Mouse (Mus musculus) olfactory bulb, adult 2 months (tissue): Measurements from ENCODE around the gene Tppp2. TPM values are rescaled to one million over a fixed set of nuclear protein-coding genes. Genes with fewer than 3 reads are reported as not detected.
"Not testable (repeated sequence)": the region's sequence is repeated elsewhere in the genome, so short reads cannot be mapped to it uniquely, and the experiment has no call there.

ENCODE experiments used
- H3K27ac ChIP-seq: fragments of 200-500 bp; 2 replicates; pipeline ENCODE4 v1.5.1; 2012; ENCODE audit warnings: low read depth, low read length; ENCODE audit not compliant: insufficient read depth
- H3K4me1 ChIP-seq: fragments of 200-500 bp; 2 replicates; pipeline ENCODE4 v1.6.1; 2012; ENCODE audit warnings: low read length; ENCODE audit not compliant: control insufficient read depth, insufficient read depth
- H3K4me3 ChIP-seq: fragments of 200-500 bp; 2 replicates; pipeline ENCODE4 v1.5.1; 2012; ENCODE audit warnings: mild to moderate bottlenecking, low read depth, low read length, moderate library complexity; ENCODE audit not compliant: insufficient read depth
- CTCF ChIP-seq: fragments of 200-500 bp; IDR thresholded peaks from 2 replicates; pipeline ENCODE4 v1.5.1; 2012; ENCODE audit warnings: low read depth, mild to moderate bottlenecking, low read length, moderate library complexity; ENCODE audit not compliant: insufficient read depth
- POLR2A ChIP-seq: fragments of 200-500 bp; IDR thresholded peaks from 2 replicates; pipeline ENCODE4 v1.6.1; 2012; ENCODE audit warnings: mild to moderate bottlenecking, low read depth, low read length, moderate library complexity; ENCODE audit not compliant: insufficient read depth
- WGBS: fragments of 180-500 bp; shearing (Covaris S2); methylation state at CpG from one replicate; pipeline ENCODE4 v1.1.7; 2018; 5-methylcytosine and 5-hydroxymethylcytosine counted together
- polyA plus RNA-seq: library from polyadenylated mRNA; stranded (reverse); fragments of >200 nt; gene quantifications from 2 replicates; pipeline ENCODE4 v1.2.4, GENCODE M21; 2012; ENCODE audit warnings: low replicate concordance; ENCODE audit not compliant: missing spikeins, insufficient read depth, insufficient read length

Tppp2 gene
- polyA plus RNA-seq, 1 experiment = not detected

DNA sequence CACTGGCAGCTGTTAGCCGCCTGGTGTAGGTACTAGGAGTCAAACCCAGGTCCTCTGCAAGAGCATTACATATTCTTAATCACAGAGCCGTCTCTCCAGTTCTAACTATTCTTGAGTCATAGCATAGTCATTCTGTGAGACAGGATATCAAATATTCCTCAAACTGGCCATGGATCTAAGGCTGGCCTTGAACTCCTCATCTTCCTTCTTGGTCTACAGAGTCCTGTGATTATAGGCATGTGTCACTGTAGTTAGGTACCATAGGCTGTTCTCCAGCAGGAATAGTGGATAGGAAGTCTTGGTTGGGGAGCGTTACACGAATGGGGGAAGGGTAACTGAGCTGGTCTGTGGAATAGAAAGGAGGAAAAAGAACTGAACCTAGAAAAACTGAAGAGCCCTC lies 1.7 kb upstream of the Tppp2 start:
- no peak overlapping the region for H3K27ac ChIP-seq
- TF ChIP-seq POLR2A (no peak), CTCF (no peak)
- peaks cover 23% of the 10 kb centered on the region for H3K4me1 ChIP-seq
- 95% methylated on average over 4 of the region's 4 CpGs for WGBS
- no peak overlapping the region for H3K4me3 ChIP-seq

DNA sequence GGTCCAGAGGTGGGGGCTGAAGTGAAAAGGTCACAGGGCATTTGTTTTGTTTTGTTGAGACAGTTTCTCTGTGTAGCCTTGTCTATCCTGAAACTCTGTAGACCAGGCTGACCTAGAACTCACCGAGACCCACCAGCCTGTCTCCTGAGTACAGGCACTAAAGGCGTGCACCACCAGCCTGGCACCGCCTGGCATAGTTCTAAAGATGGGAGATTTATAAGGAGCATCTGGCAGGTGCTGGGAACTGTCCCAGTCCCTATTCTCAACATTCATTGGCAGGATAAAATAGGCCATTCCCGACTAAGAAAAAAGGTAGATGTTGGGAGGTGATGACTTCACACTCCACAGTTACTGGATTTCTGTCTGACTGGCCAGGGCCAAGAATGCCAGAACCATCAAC lies 741 bp downstream of the Tppp2 start:
- H3K4me1 ChIP-seq = peaks cover 27% of the 10 kb centered on the region
- 79% methylated on average over 4 of the region's 4 CpGs for WGBS
- no peak for TF ChIP-seq CTCF
- no peak for TF ChIP-seq POLR2A
- no peak overlapping the region for H3K4me3 ChIP-seq
- H3K27ac ChIP-seq = no peak overlapping the region

DNA sequence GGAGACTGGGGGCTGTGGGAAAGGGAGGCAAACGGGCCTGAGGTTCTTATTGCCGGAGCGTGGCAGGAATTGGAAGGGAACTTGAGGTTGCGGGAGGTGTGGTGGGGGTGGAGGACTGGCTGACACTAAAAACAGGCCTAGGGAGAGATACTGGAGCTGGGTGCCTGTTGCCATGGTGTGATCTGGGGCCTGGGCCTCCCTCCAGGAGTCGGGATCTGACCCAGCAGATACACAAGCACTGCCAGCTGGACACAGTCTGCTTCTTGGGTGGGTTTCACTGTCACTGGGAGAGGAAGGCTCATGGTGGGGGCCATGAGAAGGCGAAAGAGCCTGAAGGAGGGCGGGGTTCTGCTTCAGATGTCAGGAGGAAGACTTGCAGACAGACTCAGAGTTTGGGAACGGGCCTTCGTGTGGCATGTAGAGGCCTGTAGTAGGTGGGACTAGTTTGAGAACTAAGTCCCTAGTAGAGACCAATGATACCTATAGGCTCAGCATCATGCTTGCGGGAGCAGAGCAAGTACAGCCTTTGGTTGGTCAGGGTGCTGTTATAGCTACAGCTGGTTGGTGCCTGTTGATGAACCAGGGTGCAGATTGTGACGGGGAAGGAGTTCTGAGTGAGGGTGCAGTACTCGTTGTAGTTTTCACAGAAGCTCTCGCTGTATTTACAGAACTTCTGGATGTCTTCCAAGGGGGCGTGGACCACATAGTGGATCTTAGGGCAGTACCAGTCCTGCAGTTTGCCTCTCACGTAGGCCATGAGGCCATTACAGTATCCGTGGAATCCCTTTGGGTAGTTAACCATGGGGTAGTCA lies 3.7 kb downstream of the Tppp2 start:
- TF ChIP-seq POLR2A = no peak
- TF ChIP-seq CTCF = no peak
- WGBS = 35% methylated on average over 16 of the region's 16 CpGs
- H3K27ac ChIP-seq = 0 out of 2 replicates have a peak overlapping the region, but pooled peaks have one; percentile 2

DNA sequence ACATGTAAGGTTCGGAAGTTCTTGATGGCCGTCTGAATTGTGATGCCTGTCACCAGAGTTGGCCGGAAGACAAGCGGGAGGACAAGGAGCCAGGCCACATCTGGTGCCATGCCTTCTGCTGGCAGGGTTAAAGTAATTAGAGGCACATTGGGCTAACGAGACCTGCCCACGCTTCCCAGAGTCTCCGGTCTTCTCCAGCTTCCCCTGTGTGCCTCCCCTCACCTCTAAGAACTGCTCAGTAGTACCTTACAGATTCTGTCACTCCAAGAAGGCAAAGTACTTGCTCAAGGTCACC lies 4.3 kb downstream of the Tppp2 start, which contains the start of gene Rnase13:
Gene Rnase13, minus strand, starts transcription at position 203 of the 295 bp plus-strand sequence.
- 52% methylated on average over 7 of the region's 7 CpGs for WGBS
- Histone ChIP-seq H3K4me1 (peaks cover 20% of the 10 kb centered on the region), H3K4me3 (no peak within 1 kb of the TSS), H3K27ac (0 out of 2 replicates have a peak within 1 kb of the TSS, but pooled peaks have one; percentile 11)
- TF ChIP-seq CTCF = no peak
- no peak for TF ChIP-seq POLR2A

More for the DNA sequence above, 3.7 kb downstream of the Tppp2 start:
- peaks cover 20% of the 10 kb centered on the region for H3K4me1 ChIP-seq
- no peak overlapping the region for H3K4me3 ChIP-seq

DNA sequence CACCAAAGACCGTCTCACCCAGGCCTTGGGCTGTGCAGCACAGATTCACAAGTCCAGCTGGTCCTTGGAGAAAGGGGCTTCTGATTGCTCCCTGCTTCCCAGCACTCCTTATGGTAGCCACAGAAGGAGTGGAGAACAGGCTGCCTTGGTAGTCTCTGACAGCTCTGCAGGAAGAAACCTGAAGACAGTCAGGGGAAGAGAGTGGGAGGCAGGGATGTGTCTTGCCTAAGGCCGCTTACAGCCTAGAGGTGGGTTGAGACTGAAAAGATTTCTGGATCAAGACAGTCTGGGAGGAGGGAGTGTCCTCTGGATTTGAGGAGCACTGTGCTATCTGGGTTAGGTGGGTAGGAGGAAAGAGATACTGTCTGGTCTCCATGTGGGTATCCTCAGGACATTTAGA lies 4.7 kb downstream of the Tppp2 start:
- H3K27ac ChIP-seq = 0 out of 2 replicates have a peak overlapping the region, but pooled peaks have one; percentile 11
- no peak for TF ChIP-seq CTCF
- TF ChIP-seq POLR2A = no peak
- no peak overlapping the region for H3K4me3 ChIP-seq
- 76% methylated on average over 2 of the region's 2 CpGs for WGBS
- peaks cover 20% of the 10 kb centered on the region for H3K4me1 ChIP-seq

DNA sequence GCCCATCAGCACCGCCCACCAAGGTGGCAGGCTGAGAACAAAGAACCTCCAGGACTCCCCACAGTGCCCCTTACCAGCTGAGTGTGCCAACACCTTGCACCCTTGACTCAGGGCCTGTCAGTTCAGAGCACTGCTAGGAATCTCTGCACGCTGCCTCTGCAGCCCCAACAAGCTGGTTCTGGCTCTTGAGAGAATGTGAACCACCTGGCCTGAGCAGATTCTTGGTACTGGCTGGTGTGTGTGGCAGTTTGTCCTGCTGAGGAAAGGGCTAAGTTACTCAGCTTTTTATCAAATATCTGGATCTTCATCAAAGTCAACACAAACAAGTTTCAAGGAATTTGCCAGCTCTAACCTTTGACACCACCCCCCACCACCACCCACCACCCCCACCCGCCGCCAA lies 5.3 kb downstream of the Tppp2 start:
- 84% methylated on average over 4 of the region's 4 CpGs for WGBS
- TF ChIP-seq CTCF = no peak
- no peak for TF ChIP-seq POLR2A
- Histone ChIP-seq H3K27ac (no peak overlapping the region), H3K4me3 (no peak overlapping the region), H3K4me1 (peaks cover 20% of the 10 kb centered on the region)

DNA sequence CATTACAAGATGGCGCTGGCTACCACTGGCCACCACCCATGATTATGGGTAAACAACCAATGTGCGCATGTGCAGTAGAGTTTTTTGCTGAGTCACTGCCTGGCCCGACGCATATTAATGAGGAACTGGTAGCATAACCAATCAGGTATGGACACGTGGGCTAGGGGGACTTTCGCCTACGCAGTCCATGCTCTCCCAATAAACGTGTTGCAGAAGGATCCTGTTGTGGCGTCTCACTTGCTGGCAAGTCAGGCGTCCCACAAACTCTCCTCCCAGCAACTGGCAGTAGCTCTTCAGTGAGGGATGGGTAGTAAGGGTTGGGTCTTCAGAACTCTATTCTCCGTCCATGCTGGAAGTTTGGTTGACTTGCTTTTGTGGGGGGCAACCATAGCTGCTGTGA lies 8.7 kb downstream of the Tppp2 start:
- 96% methylated on average over 11 of the region's 11 CpGs for WGBS
- peaks cover 21% of the 10 kb centered on the region for H3K4me1 ChIP-seq
- H3K27ac ChIP-seq, H3K4me3 ChIP-seq: not testable (repeated sequence)

DNA sequence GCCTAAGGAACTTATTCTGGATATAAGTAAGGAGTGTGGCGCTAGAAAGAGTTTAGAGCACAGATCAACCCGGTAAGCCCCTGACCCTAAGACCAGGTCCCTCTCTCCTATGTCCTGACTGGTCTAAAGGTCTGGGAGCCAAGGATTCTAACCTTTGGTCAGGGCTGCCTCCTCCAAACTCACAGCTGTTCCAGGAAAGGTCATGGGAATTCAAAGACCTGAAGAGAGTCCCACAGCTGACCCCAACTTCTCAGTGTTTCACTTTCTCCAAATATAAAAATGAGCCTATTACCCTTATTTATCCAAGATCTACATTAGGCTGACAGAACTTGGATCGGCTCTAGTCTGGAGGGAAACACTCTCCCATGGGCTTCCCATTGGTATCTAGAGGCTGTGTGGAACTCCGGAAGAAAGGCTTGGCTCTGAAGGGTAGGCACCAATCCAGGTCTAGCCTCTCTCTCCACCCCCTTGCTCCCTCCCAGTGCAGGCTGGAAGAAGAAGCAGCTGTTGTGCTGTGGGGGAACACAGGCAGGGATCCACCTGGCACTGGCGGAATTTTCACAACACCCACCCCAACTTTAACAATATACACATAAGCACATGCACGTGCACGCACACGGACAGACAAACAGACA lies 11.2 kb downstream of the Tppp2 start:
- peak overlapping the region; percentile 29 for H3K27ac ChIP-seq
- H3K4me3 ChIP-seq = no peak overlapping the region
- TF ChIP-seq CTCF (no peak), POLR2A (no peak)
- WGBS = 33% methylated on average over 8 of the region's 8 CpGs
- peaks cover 7% of the 10 kb centered on the region; the same call in 1 of the 2 replicates for H3K4me1 ChIP-seq

DNA sequence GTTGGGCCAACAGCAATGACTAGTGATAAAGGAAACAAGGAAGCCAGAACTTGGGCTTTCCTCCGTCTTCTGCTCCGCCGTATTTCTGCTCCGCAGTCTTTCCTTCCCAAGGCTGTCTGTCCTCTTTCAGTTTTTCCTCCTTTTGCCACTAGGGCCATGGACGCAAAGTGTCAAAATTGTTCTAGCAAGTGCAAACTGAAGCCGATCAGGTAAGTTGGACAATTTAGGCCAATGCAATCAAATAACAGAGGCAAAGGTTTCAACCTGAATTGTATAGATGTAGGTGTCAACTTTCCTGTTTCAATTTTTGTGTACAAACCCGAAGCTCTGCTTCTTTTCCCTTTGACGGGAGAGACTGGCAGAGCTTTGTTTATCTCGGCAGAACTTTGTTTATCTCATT lies 11.7 kb downstream of the Tppp2 start:
- peak overlapping the region; percentile 10 for H3K27ac ChIP-seq
- WGBS = 36% methylated on average over 9 of the region's 9 CpGs
- H3K4me3 ChIP-seq = no peak overlapping the region
- peaks cover 7% of the 10 kb centered on the region; the same call in 1 of the 2 replicates for H3K4me1 ChIP-seq
- no peak for TF ChIP-seq CTCF
- no peak for TF ChIP-seq POLR2A

DNA sequence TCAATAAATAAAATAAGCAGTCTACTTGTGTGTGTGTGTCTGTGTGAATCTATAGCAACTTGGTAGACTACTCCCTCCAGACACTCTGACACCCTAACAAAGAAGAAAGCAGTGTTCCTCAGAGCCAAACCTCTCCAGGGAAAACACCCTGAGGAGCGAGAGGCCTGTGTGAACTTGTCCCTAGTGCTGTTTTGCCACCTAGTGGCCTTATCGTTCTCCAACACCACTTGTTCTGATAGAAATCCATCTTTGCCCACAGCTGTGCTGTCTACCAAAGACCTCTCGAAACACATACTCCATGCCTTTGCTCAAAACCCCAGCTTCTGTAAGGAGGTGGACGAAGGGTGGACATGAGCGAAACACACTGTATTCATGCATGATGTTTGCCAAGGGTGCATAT lies 12.6 kb downstream of the Tppp2 start:
- no peak overlapping the region for H3K4me3 ChIP-seq
- peaks cover 7% of the 10 kb centered on the region; the same call in 1 of the 2 replicates for H3K4me1 ChIP-seq
- 27% methylated on average over 5 of the region's 5 CpGs for WGBS
- H3K27ac ChIP-seq = no peak overlapping the region
- TF ChIP-seq CTCF = no peak
- no peak for TF ChIP-seq POLR2A
